Mouse (Mus musculus): ENCODE measurements at regions not wholly inside any gene's neighbourhood (a gene's known extent, or its start where the extent isn't known, plus 50 kb on each side); places are given as distances from the start of the nearest gene placed in this dataset.

- TF ChIP-seq CTCF (IDR thresholded peaks at IDR 0.05; ENCODE audit: borderline replicate concordance, insufficient read depth, low read length): no peak
- TF ChIP-seq POLR2A (IDR thresholded peaks at IDR 0.05; ENCODE audit: low read depth, low read length): no peak
These were observed 149.3 kb downstream of the Arl4a start for GRCm38 (mm10) chr12:39888493-39888892.

All from embryonic fibroblast, embryonic 13.5 days (primary cell).